Mouse (Mus musculus) lung, embryonic 16.5 days (tissue): ENCODE measurements at regions not wholly inside any gene's neighbourhood (a gene's known extent, or its start where the extent isn't known, plus 50 kb on each side); places are given as distances from the start of the nearest gene placed in this dataset.

Experiments
- ATAC-seq: fragments of 200-750 bp; cut with Nextera tagmentation; 2 replicates; pipeline ENCODE4 v1.8.0; 2017; ENCODE audit warnings: low read depth, mild to moderate bottlenecking, moderate library complexity
- H3K27ac ChIP-seq: fragments of 300-500 bp; sonication (generic); 2 replicates; pipeline ENCODE4 v1.5.1; 2014; ENCODE audit warnings: mild to moderate bottlenecking, control low read depth, low read length
- H3K27me3 ChIP-seq: fragments of 300-500 bp; sonication (generic); 2 replicates; pipeline ENCODE4 v1.6.1; 2014; ENCODE audit warnings: low read depth, low read length, mixed read lengths; ENCODE audit not compliant: control insufficient read depth, insufficient read depth
- H3K36me3 ChIP-seq: fragments of 300-500 bp; sonication (generic); 2 replicates; pipeline ENCODE4 v1.6.1; 2014; ENCODE audit warnings: low read length; ENCODE audit not compliant: control insufficient read depth, insufficient read depth
- H3K4me1 ChIP-seq: fragments of 300-500 bp; sonication (generic); replicated peaks from 2 replicates; pipeline ENCODE4 v1.6.1; 2014; ENCODE audit warnings: low read length, mixed read lengths; ENCODE audit not compliant: control insufficient read depth, insufficient read depth
- H3K4me2 ChIP-seq: fragments of 300-500 bp; sonication (generic); 2 replicates; pipeline ENCODE4 v1.6.1; 2014; ENCODE audit warnings: low read depth, low read length, control low read depth
- H3K4me3 ChIP-seq: fragments of 300-500 bp; sonication (generic); 2 replicates; pipeline ENCODE4 v1.5.1; 2014; ENCODE audit warnings: mild to moderate bottlenecking, low read length, control low read depth
- H3K9ac ChIP-seq: fragments of 300-500 bp; sonication (generic); 2 replicates; pipeline ENCODE4 v1.6.1; 2014; ENCODE audit warnings: low read length, control low read depth
- H3K9me3 ChIP-seq: fragments of 300-500 bp; sonication (generic); 2 replicates; pipeline ENCODE4 v1.6.1; 2016; ENCODE audit warnings: low read length; ENCODE audit not compliant: control insufficient read depth
- WGBS: fragments of 180-500 bp; shearing (Covaris S2); extraction: QIAGEN DNeasy Blood & Tissue Kit; methylation state at CpG from one replicate; pipeline ENCODE4 v1.1.7; 2014; 5-methylcytosine and 5-hydroxymethylcytosine counted together

DNA sequence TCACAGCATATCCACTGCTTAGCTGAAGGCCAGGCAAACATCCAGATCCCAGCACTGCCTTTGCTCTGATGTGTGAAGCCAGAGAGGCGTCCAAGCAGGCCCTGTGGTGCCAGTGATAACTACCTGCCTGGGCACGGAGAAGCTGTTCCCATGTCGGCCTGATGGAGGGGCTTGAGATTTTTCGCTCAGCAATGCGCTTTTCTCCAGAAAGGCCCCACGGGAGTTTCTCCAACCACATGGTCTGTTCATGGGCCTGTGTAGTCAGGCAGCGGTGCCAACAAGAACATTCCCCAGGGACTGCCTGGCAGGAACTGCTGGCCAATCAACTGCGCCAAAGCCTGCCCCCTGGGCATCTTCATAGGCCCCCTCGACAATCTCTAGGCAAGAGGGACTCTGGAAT is 95.4 kb upstream of the Usp24 start:
- no peak for ATAC-seq
- 80% methylated on average over 9 of the region's 9 CpGs for WGBS
- H3K9ac ChIP-seq = no peak overlapping the region
- no peak overlapping the region for H3K27ac ChIP-seq
- H3K27me3 ChIP-seq = no peaks in the 10 kb centered on the region
- H3K4me3 ChIP-seq = no peak overlapping the region
- H3K4me1 ChIP-seq = no peaks in the 10 kb centered on the region
- no peaks in the 10 kb centered on the region for H3K36me3 ChIP-seq
- no peak overlapping the region for H3K4me2 ChIP-seq
- H3K9me3 ChIP-seq = no peaks in the 10 kb centered on the region

GRCm38 (mm10) chr4:106225184-106225862 is 90.7 kb upstream of the Usp24 start:
- peak overlapping the region; percentile 43 for H3K4me2 ChIP-seq
- H3K9me3 ChIP-seq = no peaks in the 10 kb centered on the region
- H3K4me3 ChIP-seq = no peak overlapping the region
- 44% methylated on average over 12 of the region's 12 CpGs for WGBS
- no peaks in the 10 kb centered on the region for H3K4me1 ChIP-seq
- ATAC-seq = no peak
- H3K27ac ChIP-seq = no peak overlapping the region
- H3K36me3 ChIP-seq = no peaks in the 10 kb centered on the region
- no peak overlapping the region for H3K9ac ChIP-seq
- H3K27me3 ChIP-seq = no peaks in the 10 kb centered on the region

DNA sequence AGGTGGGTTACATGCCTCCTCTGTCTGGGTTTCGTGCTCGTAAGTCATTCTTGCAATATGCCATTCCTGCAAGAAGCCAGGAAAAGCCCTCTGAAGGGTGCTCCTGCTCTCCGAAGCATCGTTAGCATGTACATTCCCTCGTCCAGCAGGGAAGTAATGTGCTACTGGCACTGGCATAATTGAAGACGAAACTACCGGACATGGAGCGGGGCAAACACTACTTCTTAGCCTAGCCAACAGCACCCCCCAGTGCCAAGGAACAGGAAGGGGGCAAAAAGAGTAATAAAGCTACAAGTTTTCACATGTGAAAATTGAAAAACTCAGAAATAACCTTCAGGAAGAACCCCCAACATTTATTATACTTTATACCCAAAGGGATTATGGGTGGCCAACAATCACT is 88.6 kb upstream of the Usp24 start:
- H3K4me3 ChIP-seq = no peak overlapping the region
- no peak for ATAC-seq
- no peaks in the 10 kb centered on the region for H3K9me3 ChIP-seq
- H3K27me3 ChIP-seq = no peaks in the 10 kb centered on the region
- no peak overlapping the region for H3K9ac ChIP-seq
- WGBS = 54% methylated on average over 8 of the region's 8 CpGs
- peaks cover 1% of the 10 kb centered on the region for H3K4me1 ChIP-seq
- H3K4me2 ChIP-seq = no peak overlapping the region
- H3K36me3 ChIP-seq = no peaks in the 10 kb centered on the region
- no peak overlapping the region for H3K27ac ChIP-seq

GRCm38 (mm10) chr4:106228534-106228933 is 87.5 kb upstream of the Usp24 start:
- Histone ChIP-seq H3K9me3 (no peaks in the 10 kb centered on the region), H3K4me1 (peaks cover 5% of the 10 kb centered on the region), H3K27me3 (no peaks in the 10 kb centered on the region), H3K36me3 (no peaks in the 10 kb centered on the region), H3K4me2 (no peak overlapping the region), H3K4me3 (no peak overlapping the region), H3K27ac (no peak overlapping the region), H3K9ac (no peak overlapping the region)
- ATAC-seq = peak; percentile 56
- 40% methylated on average over 9 of the region's 9 CpGs for WGBS

GRCm38 (mm10) chr4:106229526-106229925 is 86.5 kb upstream of the Usp24 start:
- Histone ChIP-seq H3K27me3 (no peaks in the 10 kb centered on the region), H3K9me3 (no peaks in the 10 kb centered on the region), H3K27ac (no peak overlapping the region), H3K4me3 (no peak overlapping the region), H3K9ac (no peak overlapping the region), H3K4me1 (peaks cover 5% of the 10 kb centered on the region), H3K36me3 (no peaks in the 10 kb centered on the region), H3K4me2 (no peak overlapping the region)
- no peak for ATAC-seq
- WGBS = 62% methylated on average over 3 of the region's 3 CpGs

DNA sequence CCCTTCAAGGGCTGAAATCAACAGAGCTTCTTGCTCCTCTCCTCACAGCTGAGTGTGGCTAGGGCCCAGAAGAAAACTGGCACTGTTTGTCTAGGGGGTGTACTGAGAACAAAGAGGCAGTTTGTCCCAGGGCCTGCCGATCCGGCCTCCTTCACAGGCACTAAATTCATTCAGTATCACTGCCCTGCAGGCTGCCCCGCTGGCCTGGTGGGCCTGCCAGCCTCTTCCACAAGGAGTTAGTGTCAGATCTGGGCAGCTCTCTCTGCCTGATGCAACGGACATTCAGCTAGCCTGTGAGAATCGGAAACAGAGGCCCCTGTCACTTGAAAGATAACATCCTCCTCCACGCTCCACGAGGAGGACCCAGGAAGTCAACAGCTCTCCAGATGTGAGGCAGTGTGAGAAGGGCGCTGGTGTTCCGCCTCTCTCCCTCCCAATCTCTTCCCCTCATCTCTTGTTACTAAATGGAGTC is 83.5 kb upstream of the Usp24 start:
- Histone ChIP-seq H3K36me3 (no peaks in the 10 kb centered on the region), H3K4me1 (peaks cover 5% of the 10 kb centered on the region), H3K27me3 (no peaks in the 10 kb centered on the region), H3K9ac (peak overlapping the region; percentile 17; the same call in 1 of the 2 replicates), H3K4me2 (no peak overlapping the region), H3K27ac (peak overlapping the region; percentile 38; the same call in 1 of the 2 replicates), H3K4me3 (no peak overlapping the region), H3K9me3 (no peaks in the 10 kb centered on the region)
- 13% methylated on average over 9 of the region's 9 CpGs for WGBS
- peak; percentile 67; the same call in 1 of the 2 replicates for ATAC-seq

- Histone ChIP-seq H3K27ac (no peak overlapping the region), H3K9ac (no peak overlapping the region)
- WGBS = 89% methylated on average over 14 of the region's 14 CpGs
These were observed 71.6 kb upstream of the Usp24 start for GRCm38 (mm10) chr4:106244384-106244819.

DNA sequence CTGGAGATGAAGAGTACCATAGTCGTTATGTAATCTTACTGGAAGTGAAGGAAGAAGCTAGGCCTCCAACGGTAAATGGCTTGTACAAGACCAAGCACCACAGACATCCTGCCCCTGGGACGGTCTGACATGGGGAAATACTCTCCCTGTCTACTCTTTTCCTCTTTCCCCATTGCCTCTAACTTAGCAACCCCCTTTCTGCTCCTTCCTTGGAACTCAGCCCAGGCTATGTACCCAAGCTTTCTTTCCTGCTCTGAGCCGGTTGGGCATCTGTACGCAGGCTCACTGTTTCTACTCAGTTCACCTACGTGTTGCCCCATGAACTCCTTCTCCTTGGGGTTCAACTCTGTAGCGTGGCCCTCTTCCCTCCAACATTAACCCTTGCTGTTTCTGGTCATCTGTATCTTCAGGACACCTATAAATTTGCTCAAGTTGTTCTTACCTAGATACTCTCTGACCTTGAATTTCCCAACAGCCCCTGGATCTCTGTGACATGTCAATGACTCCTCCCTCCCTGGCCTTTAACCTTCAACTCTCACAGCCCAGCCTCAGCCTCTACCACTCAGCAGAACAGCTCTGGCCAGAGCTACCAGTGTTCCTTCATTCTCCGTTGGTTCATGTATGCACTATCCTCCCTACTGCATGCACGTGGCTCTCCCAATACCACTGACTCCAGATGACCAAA is 71.0 kb upstream of the Usp24 start:
- Histone ChIP-seq H3K27me3 (no peaks in the 10 kb centered on the region), H3K4me3 (no peak overlapping the region), H3K9me3 (no peaks in the 10 kb centered on the region), H3K4me2 (no peak overlapping the region), H3K4me1 (no peaks in the 10 kb centered on the region), H3K36me3 (no peaks in the 10 kb centered on the region), H3K27ac (no peak overlapping the region), H3K9ac (no peak overlapping the region)
- 72% methylated on average over 9 of the region's 9 CpGs for WGBS
- ATAC-seq = no peak

More at GRCm38 (mm10) chr4:106244384-106244819, 71.6 kb upstream of the Usp24 start:
- Histone ChIP-seq H3K4me3 (no peak overlapping the region), H3K4me1 (no peaks in the 10 kb centered on the region), H3K9me3 (no peaks in the 10 kb centered on the region), H3K27me3 (no peaks in the 10 kb centered on the region), H3K36me3 (no peaks in the 10 kb centered on the region), H3K4me2 (no peak overlapping the region)
- ATAC-seq = no peak

- Histone ChIP-seq H3K4me2 (no peak overlapping the region), H3K27me3 (no peaks in the 10 kb centered on the region), H3K9me3 (no peaks in the 10 kb centered on the region), H3K4me3 (no peak overlapping the region), H3K4me1 (no peaks in the 10 kb centered on the region), H3K27ac (no peak overlapping the region), H3K36me3 (no peaks in the 10 kb centered on the region), H3K9ac (no peak overlapping the region)
- ATAC-seq = no peak
- WGBS = 80% methylated on average over 2 of the region's 2 CpGs
These were observed 69.3 kb upstream of the Usp24 start for GRCm38 (mm10) chr4:106246695-106247094.
